Mouse (Mus musculus): ENCODE data around the gene Ccndbp1. TPM values are rescaled to one million over a fixed set of nuclear protein-coding genes. Genes with fewer than 3 reads are reported as not detected.

The Ccndbp1 gene
- polyA plus RNA-seq, 1 experiment from 2014 or later = 77.7 TPM

DNA sequence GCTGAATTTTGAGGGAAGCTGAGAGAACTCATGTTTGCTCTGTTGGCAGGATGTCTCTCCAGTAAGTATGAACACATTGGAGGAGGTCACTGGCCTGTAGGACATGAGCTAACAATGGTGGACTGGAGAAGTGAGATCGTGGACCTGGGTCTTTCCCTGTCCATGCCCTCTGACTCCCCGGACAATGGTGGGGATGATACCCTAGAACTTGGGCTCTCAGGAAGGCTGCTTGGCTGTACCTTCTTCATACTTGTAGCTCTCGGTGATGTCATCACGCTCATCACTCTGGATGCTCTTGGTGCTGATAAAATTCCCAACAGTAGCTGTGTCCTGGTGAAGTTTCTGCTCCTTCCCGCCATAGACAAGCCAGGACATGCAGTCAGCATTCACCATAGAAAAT, 44.0 kb downstream of the Ccndbp1 start:
- ATAC-seq (replicated peaks) = no peak
- Histone ChIP-seq H3K9ac (no peak overlapping the region), H3K27ac (no peak overlapping the region), H3K4me3 (no peak overlapping the region), H3K9me3 (no peaks in the 10 kb centered on the region), H3K27me3 (replicated peaks) (no peaks in the 10 kb centered on the region), H3K36me3 (replicated peaks) (no peaks in the 10 kb centered on the region), H3K4me1 (no peaks in the 10 kb centered on the region), H3K4me2 (no peak overlapping the region)
- 87% methylated on average over 5 of the region's 5 CpGs for WGBS

DNA sequence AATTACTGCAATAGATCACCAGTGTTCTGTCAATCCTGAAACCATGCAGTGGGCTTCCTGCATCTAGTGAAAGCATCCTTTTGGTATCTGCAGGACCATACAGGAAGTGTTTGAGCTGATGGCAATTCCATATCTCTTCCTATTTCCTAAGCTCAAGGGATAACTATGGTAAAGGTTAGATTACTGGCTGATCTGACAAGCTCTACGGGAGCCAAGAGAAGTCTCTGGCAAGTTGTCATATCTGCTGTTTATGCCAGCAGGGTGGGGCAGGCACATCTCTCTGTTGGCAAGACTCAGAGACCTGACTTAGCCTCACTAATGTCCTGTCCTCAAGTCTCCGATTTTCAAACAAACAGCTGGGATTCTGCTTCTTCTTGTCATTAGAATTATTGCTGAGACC, 45.9 kb downstream of the Ccndbp1 start:
- H3K9ac ChIP-seq = no peak overlapping the region
- 86% methylated on average over 2 of the region's 2 CpGs for WGBS
- no peaks in the 10 kb centered on the region for H3K4me1 ChIP-seq
- H3K36me3 ChIP-seq (replicated peaks) = no peaks in the 10 kb centered on the region
- H3K4me2 ChIP-seq = no peak overlapping the region
- no peak for ATAC-seq (replicated peaks)
- no peak overlapping the region for H3K4me3 ChIP-seq
- no peaks in the 10 kb centered on the region for H3K9me3 ChIP-seq
- H3K27ac ChIP-seq = no peak overlapping the region
- no peaks in the 10 kb centered on the region for H3K27me3 ChIP-seq (replicated peaks)

DNA sequence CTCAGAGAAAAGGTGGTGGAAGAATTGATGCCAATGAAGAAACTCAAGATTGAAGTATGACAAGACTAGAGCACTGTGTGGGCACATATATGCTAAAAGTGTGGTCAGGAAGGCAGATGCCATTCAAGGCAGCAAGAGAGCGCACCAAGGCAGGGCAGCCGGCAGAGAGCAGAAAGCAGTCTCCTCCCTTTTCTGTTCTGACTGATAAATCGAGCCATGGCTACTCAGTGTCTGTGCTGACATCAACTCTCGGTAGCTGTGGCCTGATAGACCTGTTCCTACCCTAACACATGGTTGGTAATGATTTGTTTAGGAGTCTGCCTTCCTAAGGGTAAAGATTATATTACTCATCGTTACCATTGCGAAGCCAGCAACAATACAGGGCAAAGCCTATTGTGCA, 47.7 kb downstream of the Ccndbp1 start:
- Histone ChIP-seq H3K4me3 (no peak overlapping the region), H3K27me3 (replicated peaks) (no peaks in the 10 kb centered on the region), H3K4me1 (no peaks in the 10 kb centered on the region), H3K4me2 (no peak overlapping the region), H3K27ac (no peak overlapping the region), H3K9me3 (no peaks in the 10 kb centered on the region), H3K9ac (no peak overlapping the region), H3K36me3 (replicated peaks) (no peaks in the 10 kb centered on the region)
- WGBS = 90% methylated on average over 6 of the region's 6 CpGs
- no peak for ATAC-seq (replicated peaks)

DNA sequence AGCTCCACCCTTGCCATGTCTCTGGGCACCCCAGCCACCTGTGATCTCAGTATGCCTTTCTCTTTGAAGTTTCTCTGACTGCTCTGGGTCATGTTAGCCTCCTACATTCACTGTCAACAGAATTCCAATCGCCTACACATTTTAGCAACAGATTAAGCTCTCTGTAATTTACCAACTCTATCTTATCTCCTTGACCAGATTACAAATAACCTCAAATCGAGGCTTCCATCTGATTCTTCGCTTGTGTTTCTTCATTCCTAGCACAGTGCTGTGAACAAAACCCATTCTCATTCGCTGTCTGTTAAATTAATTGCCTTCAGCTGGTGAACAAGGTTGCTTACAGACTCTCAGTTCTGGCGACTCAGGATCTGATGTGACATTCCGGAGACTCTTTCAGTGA, 49.8 kb downstream of the Ccndbp1 start:
- H3K9ac ChIP-seq = no peak overlapping the region
- H3K36me3 ChIP-seq (replicated peaks) = no peaks in the 10 kb centered on the region
- H3K27me3 ChIP-seq (replicated peaks) = no peaks in the 10 kb centered on the region
- WGBS = 80% methylated on average over 6 of the region's 6 CpGs
- no peaks in the 10 kb centered on the region for H3K9me3 ChIP-seq
- no peak overlapping the region for H3K4me3 ChIP-seq
- no peak overlapping the region for H3K4me2 ChIP-seq
- no peak overlapping the region for H3K27ac ChIP-seq
- ATAC-seq (replicated peaks) = no peak
- H3K4me1 ChIP-seq = no peaks in the 10 kb centered on the region

DNA sequence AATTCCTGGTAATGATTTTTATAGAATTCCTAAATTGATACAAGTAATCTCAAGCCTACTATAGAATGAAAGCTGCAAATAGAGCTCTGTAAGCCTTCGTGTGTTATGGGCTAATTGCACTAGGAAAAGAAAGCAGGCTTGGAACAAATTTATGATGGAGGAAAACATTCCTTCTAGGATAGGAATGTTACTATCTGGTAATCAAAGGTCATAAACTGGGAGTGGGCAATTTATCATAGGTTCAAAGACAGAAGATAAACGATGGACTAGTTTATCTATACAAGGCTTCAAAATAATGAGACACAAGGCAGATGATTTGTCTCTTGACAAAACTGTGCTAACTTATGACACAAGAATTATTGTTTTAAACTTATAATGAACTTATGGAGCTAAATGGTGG, 53.1 kb downstream of the Ccndbp1 start:
- Histone ChIP-seq H3K36me3 (replicated peaks) (no peaks in the 10 kb centered on the region), H3K9ac (no peak overlapping the region), H3K27me3 (replicated peaks) (no peaks in the 10 kb centered on the region), H3K9me3 (no peaks in the 10 kb centered on the region), H3K27ac (no peak overlapping the region), H3K4me2 (no peak overlapping the region), H3K4me3 (no peak overlapping the region), H3K4me1 (no peaks in the 10 kb centered on the region)
- no peak for ATAC-seq (replicated peaks)
- WGBS = 92% methylated on average over 2 of the region's 2 CpGs

Small RNA genes within 50 kb of the gene (microRNA-seq; reads per million reads assigned to microRNA genes)
- gene Gm44325 = not detected

Other genes with a start within 250 kb of the Ccndbp1 start
- gene Cdan1, start 158.3 kb upstream of the Ccndbp1 start, polyA plus RNA-seq (2015; fragmentation: Nextera tagmentation; extraction: Ambion mirVana) = 7.0 and 9.1 TPM in 2 replicates
- gene Ttbk2, start 157.8 kb upstream of the Ccndbp1 start, polyA plus RNA-seq (2015; fragmentation: Nextera tagmentation; extraction: Ambion mirVana) = 12.3 and 12.6 TPM in 2 replicates
- 33.5 and 38.5 TPM in 2 replicates for gene Ubr1, start 37.7 kb upstream of the Ccndbp1 start, polyA plus RNA-seq (2015; fragmentation: Nextera tagmentation; extraction: Ambion mirVana)
- gene Tmem62, start 31.4 kb upstream of the Ccndbp1 start, polyA plus RNA-seq (2015; fragmentation: Nextera tagmentation; extraction: Ambion mirVana) = 14.6 and 15.0 TPM in 2 replicates
- 0.32 and 0.44 TPM in 2 replicates for gene Epb42, start 28.7 kb downstream of the Ccndbp1 start, polyA plus RNA-seq (2015; fragmentation: Nextera tagmentation; extraction: Ambion mirVana)
- not detected in 2 replicates for gene Tgm5, start 77.4 kb downstream of the Ccndbp1 start, polyA plus RNA-seq (2015; fragmentation: Nextera tagmentation; extraction: Ambion mirVana)
- gene Tgm7, start 101.4 kb downstream of the Ccndbp1 start, polyA plus RNA-seq (2015; fragmentation: Nextera tagmentation; extraction: Ambion mirVana) = not detected in 2 replicates
- gene Adal, start 132.0 kb downstream of the Ccndbp1 start, polyA plus RNA-seq (2015; fragmentation: Nextera tagmentation; extraction: Ambion mirVana) = 32.1 and 32.4 TPM in 2 replicates
- gene Lcmt2, start 132.2 kb downstream of the Ccndbp1 start, polyA plus RNA-seq (2015; fragmentation: Nextera tagmentation; extraction: Ambion mirVana) = 21.7 and 23.1 TPM in 2 replicates
- gene Tubgcp4, start 162.3 kb downstream of the Ccndbp1 start, polyA plus RNA-seq (2015; fragmentation: Nextera tagmentation; extraction: Ambion mirVana) = 54.6 and 56.9 TPM in 2 replicates
- 7.0 and 7.1 TPM in 2 replicates for gene Zscan29, start 162.7 kb downstream of the Ccndbp1 start, polyA plus RNA-seq (2015; fragmentation: Nextera tagmentation; extraction: Ambion mirVana)